Mouse (Mus musculus): ENCODE measurements around the gene Ccdc83.

DNA sequence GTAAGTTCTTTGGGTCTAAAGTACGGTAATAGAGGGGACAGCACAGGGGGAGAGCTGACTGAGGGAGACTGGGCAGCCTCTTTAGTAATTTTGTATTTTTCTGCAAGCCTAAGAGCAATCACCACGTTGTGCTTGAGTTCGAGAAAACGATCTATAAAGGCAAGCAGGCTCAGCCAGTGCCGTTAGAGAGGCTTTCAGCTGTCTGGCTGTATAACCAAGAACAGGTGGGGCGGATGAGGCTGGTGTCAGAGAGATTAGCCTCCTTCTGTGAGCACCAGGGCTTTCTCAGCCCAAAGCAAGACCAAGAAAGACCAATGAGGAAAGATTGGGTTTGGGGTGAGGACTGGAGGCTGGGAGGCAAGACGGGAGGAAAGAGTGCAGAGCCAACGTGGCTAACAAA is 15.3 kb upstream of the Ccdc83 start:
- TF ChIP-seq CTCF (IDR thresholded peaks at IDR 0.05; ENCODE audit: borderline replicate concordance, control insufficient read depth, extremely low read depth, insufficient read depth, low read length, poor library complexity): no peak
- TF ChIP-seq POLR2A (IDR thresholded peaks at IDR 0.05; ENCODE audit: control insufficient read depth, extremely low read depth, insufficient read depth, low read length, poor library complexity): no peak
